Mouse (Mus musculus): ENCODE measurements around the gene Prm2. TPM values are rescaled to one million over a fixed set of nuclear protein-coding genes. Genes with fewer than 3 reads are reported as not detected.
A peak's percentile ranks its signal among the peaks of the same experiment; 100 is the strongest.
"Not testable (repeated sequence)": the region's sequence is repeated elsewhere in the genome, so short reads cannot be mapped to it uniquely, and the experiment has no call there.

Prm2 gene
- total RNA-seq, 2 experiments from 2014 or later: not detected

DNA sequence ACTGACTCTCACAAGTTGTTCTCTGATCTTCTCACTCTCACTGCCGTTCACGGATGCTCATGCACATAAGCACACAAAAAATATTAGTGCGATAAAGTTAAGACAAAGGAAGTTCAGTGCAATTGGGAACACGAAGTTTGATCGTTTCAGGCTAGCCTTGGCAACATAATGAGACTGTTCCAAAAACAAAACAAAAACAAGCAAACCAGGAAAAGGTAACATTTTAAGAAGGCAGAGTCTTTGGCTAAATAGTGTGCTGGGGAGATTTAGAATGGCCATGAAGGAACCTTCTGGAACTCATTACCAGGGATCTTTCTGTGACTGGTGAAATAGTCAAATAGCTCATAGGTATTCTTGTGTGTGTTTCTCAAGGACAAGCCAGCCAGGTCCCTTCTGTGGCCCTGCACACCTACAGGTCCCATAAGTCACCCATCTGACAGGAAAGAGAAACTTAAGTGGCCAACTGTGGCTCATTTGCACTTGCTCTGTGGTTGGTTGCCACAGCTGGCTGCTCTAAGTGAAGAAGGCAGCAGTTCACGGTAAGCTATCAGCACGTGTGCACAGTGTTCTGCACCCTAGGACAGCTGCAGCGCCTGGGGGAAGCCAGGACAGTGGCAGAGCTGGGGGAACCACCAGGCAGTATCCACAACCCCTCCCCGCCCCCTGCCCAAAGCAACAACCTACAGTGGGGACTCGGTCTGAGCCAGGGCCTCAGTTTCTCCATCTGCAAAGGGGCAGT lies 10.0 kb upstream of the Prm2 start, which contains the start of gene Prm1:
Gene Prm1, minus strand, starts transcription at position 51 of the 739 bp plus-strand sequence.
- no peak within 1 kb of the TSS for H3K4me3 ChIP-seq
- intact Hi-C loops (cut with DNase I): no loop called here
- TF ChIP-seq CTCF (IDR thresholded peaks at IDR 0.05): no peak

DNA sequence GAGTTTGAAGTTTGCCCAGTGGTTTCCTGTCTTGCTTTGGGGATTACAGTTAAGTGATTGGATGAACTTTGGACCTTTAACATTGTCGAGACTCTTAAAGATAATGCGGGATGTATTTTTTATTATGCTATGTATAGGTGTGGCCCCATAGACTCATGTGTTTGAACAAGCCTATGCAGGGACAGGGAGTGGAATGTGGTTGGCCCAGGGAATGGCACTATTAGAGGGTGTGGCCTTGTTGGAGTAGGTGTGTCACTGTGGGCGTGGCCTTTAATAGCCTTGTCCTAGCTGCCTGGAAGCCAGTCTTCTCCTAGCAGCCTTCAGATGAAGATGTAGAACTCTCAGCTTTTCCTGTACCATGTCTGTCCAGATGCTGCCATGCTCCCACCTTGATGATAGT lies 6.5 kb upstream of the Prm2 start:
- DNase-seq (ENCODE audit: extremely low spot score in 1 of 2, low spot score in 2 of 2); H3K27ac ChIP-seq; H3K4me3 ChIP-seq; intact Hi-C loops (cut with DNase I): not testable (repeated sequence)

More for the DNA sequence above, 10.0 kb upstream of the Prm2 start, which contains the start of gene Prm1:
- H3K27ac ChIP-seq: no peak within 1 kb of the TSS
- no peak for DNase-seq (ENCODE audit: extremely low spot score in 1 of 2, low spot score in 2 of 2)

DNA sequence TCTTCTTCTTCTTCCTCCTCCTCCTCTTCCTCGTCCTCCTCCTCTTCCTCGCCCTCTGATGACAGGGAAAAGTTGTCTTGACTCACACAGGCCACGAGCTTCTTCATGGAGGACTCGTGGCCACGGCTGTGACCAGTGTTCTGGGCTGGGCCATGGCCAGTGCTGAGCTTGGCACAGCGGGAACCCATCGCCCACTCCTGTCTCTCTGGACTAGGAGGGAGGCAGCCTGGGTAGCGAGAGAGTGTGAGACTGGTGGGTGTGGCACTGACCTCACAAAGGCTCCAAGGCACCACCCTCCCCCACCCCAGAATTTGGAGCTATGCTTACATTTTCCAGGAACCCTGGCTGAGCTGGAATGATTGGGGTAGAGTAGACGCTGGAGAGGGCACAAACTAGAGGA lies 5.2 kb downstream of the Prm2 start, which contains the start of gene Prm3:
Gene Prm3, minus strand, starts transcription at position 213 of the 400 bp plus-strand sequence.
- Histone ChIP-seq H3K4me3 (no peak within 1 kb of the TSS), H3K27ac (no peak within 1 kb of the TSS)
- TF ChIP-seq CTCF (IDR thresholded peaks at IDR 0.05): no peak
- intact Hi-C loops (cut with DNase I): no loop called here
- no peak for DNase-seq (ENCODE audit: extremely low spot score in 1 of 2, low spot score in 2 of 2)

GRCm38 (mm10) chr16:10788866-10789265 lies 7.1 kb downstream of the Prm2 start:
- DNase-seq (ENCODE audit: extremely low spot score in 1 of 2, low spot score in 2 of 2): no peak
- no peak for TF ChIP-seq CTCF (IDR thresholded peaks at IDR 0.05)
- Histone ChIP-seq H3K4me3 (no peak overlapping the region), H3K27ac (no peak overlapping the region)
- intact Hi-C loops (cut with DNase I): loop anchor here (5.0 kb wide), 1 partner anchor 122 kb away; no protein-coding TSS in a partner anchor

- intact Hi-C loops (cut with DNase I): loop anchor here (5.0 kb wide), 1 partner anchor 121 kb away; no protein-coding TSS in a partner anchor
- TF ChIP-seq CTCF (IDR thresholded peaks at IDR 0.05): no peak
- DNase-seq (ENCODE audit: extremely low spot score in 1 of 2, low spot score in 2 of 2): no peak
- no peak within 1 kb of the TSS for H3K4me3 ChIP-seq
- H3K27ac ChIP-seq: no peak within 1 kb of the TSS
These were observed 7.7 kb downstream of the Prm2 start, which contains the start of gene Tnp2 for GRCm38 (mm10) chr16:10788271-10788670. Tnp2 (minus strand) TSS chr16:10788660.

DNA sequence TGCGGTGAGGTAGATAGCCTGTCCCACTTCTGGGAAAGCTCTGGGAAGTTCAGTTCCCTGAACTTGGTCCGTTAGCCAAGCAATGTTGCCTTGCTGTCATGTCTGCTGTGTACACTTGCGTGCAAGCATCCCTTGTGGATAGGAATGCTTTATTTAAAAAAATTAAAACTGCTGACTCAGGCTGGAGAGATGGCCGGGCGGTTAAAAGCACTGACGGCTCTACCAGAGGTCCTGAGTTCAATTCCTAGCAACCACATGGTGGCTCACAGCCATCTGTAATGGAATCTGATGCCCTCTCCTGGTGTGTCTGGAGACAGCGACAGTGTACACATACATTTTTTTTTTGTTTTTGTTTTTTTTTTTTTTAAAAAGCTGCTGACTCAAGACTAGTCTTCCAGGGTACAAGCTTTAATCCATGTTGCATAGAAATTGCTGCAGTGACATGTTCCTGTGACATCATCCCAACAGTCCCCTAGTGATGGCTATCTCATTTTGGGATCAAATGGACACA lies 8.3 kb downstream of the Prm2 start:
- DNase-seq (ENCODE audit: extremely low spot score in 1 of 2, low spot score in 2 of 2): no peak
- TF ChIP-seq CTCF (IDR thresholded peaks at IDR 0.05): no peak; the same call in 1 of the 2 replicates
- Histone ChIP-seq H3K27ac (no peak overlapping the region), H3K4me3 (no peak overlapping the region)
- intact Hi-C loops (cut with DNase I): loop anchor here (2.0 to 5.0 kb wide), 2 partner anchors 47 to 120 kb away; partner anchors contain the start of gene Rmi2

DNA sequence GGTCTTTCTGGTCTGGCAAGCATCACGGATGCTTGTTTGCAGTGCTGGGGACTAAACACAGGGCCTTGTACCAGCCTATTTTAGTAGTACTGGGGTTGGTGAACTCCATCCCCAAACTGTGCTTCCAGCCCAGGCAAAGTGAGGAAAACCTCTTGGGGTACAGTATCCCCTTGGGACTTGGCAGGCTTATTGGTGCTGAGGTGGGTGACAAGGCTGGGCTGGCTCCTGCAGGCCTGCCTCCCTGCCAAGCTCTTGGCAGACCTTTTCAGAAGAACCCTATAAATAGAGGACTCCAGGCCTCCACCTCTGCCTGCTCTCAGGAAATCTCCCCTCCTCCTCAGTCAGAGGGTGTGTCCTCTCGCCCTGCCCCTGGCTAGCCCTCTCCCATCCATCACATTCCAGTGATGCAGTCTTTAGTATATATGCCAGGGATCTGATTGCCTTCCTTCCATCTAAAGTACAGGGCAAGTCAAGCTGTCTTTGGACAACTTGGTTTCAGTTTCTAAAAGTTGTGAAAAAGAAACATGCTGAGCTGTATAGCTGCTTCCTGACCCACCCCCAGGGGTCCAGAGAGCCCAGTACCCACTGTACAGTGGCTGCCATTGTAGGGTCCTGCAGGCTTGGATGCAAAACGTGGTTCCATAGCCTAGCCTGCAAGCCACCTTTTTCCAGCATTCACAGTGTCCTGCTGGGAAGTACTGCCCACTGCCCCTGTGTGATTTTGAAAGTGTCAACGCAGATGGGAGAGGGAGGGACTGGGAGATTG lies 9.0 kb downstream of the Prm2 start:
- H3K27ac ChIP-seq: no peak overlapping the region
- intact Hi-C loops (cut with DNase I): loop anchor here (1.0 to 5.0 kb wide), 3 partner anchors 48 to 220 kb away; partner anchors contain the start of gene Rmi2
- no peak overlapping the region for H3K4me3 ChIP-seq
- no peak for TF ChIP-seq CTCF (IDR thresholded peaks at IDR 0.05)
- no peak for DNase-seq (ENCODE audit: extremely low spot score in 1 of 2, low spot score in 2 of 2)

DNA sequence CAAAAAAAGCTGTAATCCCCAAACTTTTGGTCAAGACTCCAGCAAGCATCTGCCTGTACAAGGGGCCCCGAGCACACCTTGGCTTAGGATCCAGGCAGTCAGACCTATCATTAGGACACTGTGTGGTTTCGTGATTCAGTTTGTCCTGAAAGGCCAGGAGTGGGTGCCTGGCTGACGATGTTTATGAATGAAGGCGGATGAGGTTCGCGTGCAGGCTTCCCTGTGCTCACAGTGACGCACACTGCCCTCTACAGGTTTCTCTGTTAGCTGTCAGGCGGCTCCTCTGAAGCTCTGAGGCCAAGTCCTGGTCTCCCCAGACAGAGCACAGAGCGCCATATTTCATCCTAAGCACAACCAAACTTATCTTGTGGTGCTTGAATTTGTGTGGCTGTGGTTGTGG lies 9.6 kb downstream of the Prm2 start:
- intact Hi-C loops (cut with DNase I): loop anchor here (1.0 to 5.0 kb wide), 3 partner anchors 49 to 219 kb away; partner anchors contain the start of gene Rmi2
- Histone ChIP-seq H3K27ac (peak overlapping the region; percentile 97), H3K4me3 (peak overlapping the region; percentile 77)
- DNase-seq (ENCODE audit: extremely low spot score in 1 of 2, low spot score in 2 of 2): peak; percentile 77 to 78
- peak; percentile 87 for TF ChIP-seq CTCF (IDR thresholded peaks at IDR 0.05)

GRCm38 (mm10) chr16:10785371-10786231 lies 10.3 kb downstream of the Prm2 start, which contains the start of gene Socs1:
Socs1 (minus strand) TSS chr16:10785536.
- peak; percentile 21; the same call in 1 of the 2 replicates for TF ChIP-seq CTCF (IDR thresholded peaks at IDR 0.05)
- Histone ChIP-seq H3K4me3 (peak within 1 kb of the TSS; percentile 77), H3K27ac (peak within 1 kb of the TSS; percentile 97)
- intact Hi-C loops (cut with DNase I): loop anchor here (1.0 to 5.0 kb wide), 5 partner anchors 49 to 218 kb away; partner anchors contain the start of gene Rmi2
- peak; percentile 77 to 78 for DNase-seq (ENCODE audit: extremely low spot score in 1 of 2, low spot score in 2 of 2)

DNA sequence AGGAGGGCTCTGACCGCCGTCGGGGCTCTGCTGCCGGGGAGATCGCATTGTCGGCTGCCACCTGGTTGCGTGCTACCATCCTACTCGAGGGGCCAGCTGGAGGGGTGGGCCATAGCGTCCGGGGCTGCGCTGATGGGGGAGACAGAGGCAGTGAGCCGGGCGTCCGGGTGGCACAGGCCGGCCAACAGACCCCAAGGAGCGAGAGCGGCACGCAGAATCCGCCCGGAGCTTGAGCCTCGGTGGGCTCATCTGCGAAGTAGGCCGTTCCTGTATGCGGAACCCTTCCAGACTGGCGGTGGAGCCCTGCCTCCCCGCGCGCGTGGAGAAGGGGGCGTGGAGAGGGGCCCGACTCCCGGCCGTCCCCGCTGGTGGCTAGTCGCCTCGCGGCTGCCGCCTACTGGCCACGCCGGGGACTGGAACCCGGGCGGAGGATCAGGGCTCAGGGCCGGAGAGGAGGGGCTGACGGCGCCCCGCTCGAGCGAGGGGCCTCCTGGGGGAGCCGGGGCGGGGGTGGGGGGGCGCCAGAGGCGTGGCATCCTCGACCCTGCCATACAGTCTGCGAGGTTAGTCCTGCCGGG lies 11.1 kb downstream of the Prm2 start:
- intact Hi-C loops (cut with DNase I): loop anchor here (2.0 to 5.0 kb wide), 3 partner anchors 62 to 144 kb away; no protein-coding TSS in a partner anchor

More for the DNA sequence above, 11.1 kb downstream of the Prm2 start:
- TF ChIP-seq CTCF (IDR thresholded peaks at IDR 0.05): peak; percentile 87
- DNase-seq (ENCODE audit: extremely low spot score in 1 of 2, low spot score in 2 of 2): peak; percentile 85 to 90
- Histone ChIP-seq H3K27ac (peak overlapping the region; percentile 97), H3K4me3 (peak overlapping the region; percentile 77)
